Mouse (Mus musculus): ENCODE data around the gene Rpp38.
A peak's percentile ranks its signal among the peaks of the same experiment; 100 is the strongest.

Gene Rpp38

GRCm38 (mm10) chr2:3332484-3333242, at the start of gene Rpp38:
TSS of gene Rpp38 (minus strand) at chr2:3332643.
- DNase-seq (ENCODE audit: low read depth): peak; percentile 90

- no peak for DNase-seq (ENCODE audit: low read depth)
These were observed 32.7 kb upstream of the Rpp38 start for GRCm38 (mm10) chr2:3365127-3365526.

GRCm38 (mm10) chr2:3361067-3361466, 28.6 kb upstream of the Rpp38 start:
- no peak for DNase-seq (ENCODE audit: low read depth)

- no peak for DNase-seq (ENCODE audit: low read depth)
These were observed 25.4 kb upstream of the Rpp38 start for GRCm38 (mm10) chr2:3357887-3358286.

- DNase-seq (ENCODE audit: low read depth): no peak
These were observed 23.9 kb upstream of the Rpp38 start for GRCm38 (mm10) chr2:3356311-3356710.

GRCm38 (mm10) chr2:3355793-3356192, 23.4 kb upstream of the Rpp38 start:
- DNase-seq (ENCODE audit: low read depth): no peak

- DNase-seq (ENCODE audit: low read depth): no peak
These were observed 20.7 kb upstream of the Rpp38 start for GRCm38 (mm10) chr2:3353160-3353559.

GRCm38 (mm10) chr2:3348919-3349318, 16.5 kb upstream of the Rpp38 start:
- no peak for DNase-seq (ENCODE audit: low read depth)

GRCm38 (mm10) chr2:3348422-3348821, 16.0 kb upstream of the Rpp38 start:
- DNase-seq (ENCODE audit: low read depth): no peak

- peak; percentile 82 for DNase-seq (ENCODE audit: low read depth)
These were observed 3.3 kb upstream of the Rpp38 start, which contains the start of gene Acbd7 for GRCm38 (mm10) chr2:3335611-3336301. TSS of gene Acbd7 (plus strand) at chr2:3336168.

GRCm38 (mm10) chr2:3333761-3334160, 1.3 kb upstream of the Rpp38 start:
- no peak for DNase-seq (ENCODE audit: low read depth)

- peak; percentile 50 for DNase-seq (ENCODE audit: low read depth)
These were observed 387 bp downstream of the Rpp38 start for GRCm38 (mm10) chr2:3332056-3332455.

GRCm38 (mm10) chr2:3331071-3331703, 1.3 kb downstream of the Rpp38 start:
- no peak for DNase-seq (ENCODE audit: low read depth)

- DNase-seq (ENCODE audit: low read depth): peak; percentile 54
These were observed 5.1 kb downstream of the Rpp38 start for GRCm38 (mm10) chr2:3327351-3327750.

- no peak for DNase-seq (ENCODE audit: low read depth)
These were observed 5.9 kb downstream of the Rpp38 start for GRCm38 (mm10) chr2:3326547-3326946.

GRCm38 (mm10) chr2:3324381-3325130, 7.9 kb downstream of the Rpp38 start:
- DNase-seq (ENCODE audit: low read depth): no peak

- no peak for DNase-seq (ENCODE audit: low read depth)
These were observed 9.3 kb downstream of the Rpp38 start for GRCm38 (mm10) chr2:3323132-3323531.

- no peak for DNase-seq (ENCODE audit: low read depth)
These were observed 26.9 kb downstream of the Rpp38 start for GRCm38 (mm10) chr2:3305426-3306025.

- DNase-seq (ENCODE audit: low read depth): no peak
These were observed 36.6 kb downstream of the Rpp38 start for GRCm38 (mm10) chr2:3295826-3296225.

- DNase-seq (ENCODE audit: low read depth): no peak
These were observed 40.3 kb downstream of the Rpp38 start for GRCm38 (mm10) chr2:3292170-3292569.

- no peak for DNase-seq (ENCODE audit: low read depth)
These were observed 42.9 kb downstream of the Rpp38 start for GRCm38 (mm10) chr2:3289581-3289980.

- DNase-seq (ENCODE audit: low read depth): no peak
These were observed 46.2 kb downstream of the Rpp38 start for GRCm38 (mm10) chr2:3286243-3286642.

Measured in c-Kit-positive CD71-positive TER-119-negative erythroid progenitor cells, embryonic 14.5 days (primary cell).